Mouse (Mus musculus) limb, embryonic 10.5 days (tissue): ENCODE results near the gene Ldah. TPM values are rescaled to one million over a fixed set of nuclear protein-coding genes. Genes with fewer than 3 reads are reported as not detected.
"Not testable (repeated sequence)": the region's sequence is repeated elsewhere in the genome, so short reads cannot be mapped to it uniquely, and the experiment has no call there.

Source experiments
- DNase-seq: peaks from one replicate; pipeline ENCODE4 v3.0.0-alpha.2; 2017; ENCODE audit warnings: low spot score
- H3K27ac ChIP-seq: fragments of 300-500 bp; sonication (generic); 2 replicates; pipeline ENCODE4 v1.5.1; 2016; ENCODE audit warnings: mild to moderate bottlenecking
- H3K27me3 ChIP-seq: fragments of 300-500 bp; sonication (generic); 2 replicates; pipeline ENCODE4 v1.6.1; 2016; ENCODE audit warnings: low read depth, mild to moderate bottlenecking; ENCODE audit not compliant: poor library complexity, severe bottlenecking
- H3K36me3 ChIP-seq: fragments of 300-500 bp; sonication (generic); 2 replicates; pipeline ENCODE4 v1.6.1; 2016; ENCODE audit warnings: mild to moderate bottlenecking, moderate library complexity
- H3K4me1 ChIP-seq: fragments of 300-500 bp; sonication (generic); 2 replicates; pipeline ENCODE4 v1.6.1; 2016
- H3K4me3 ChIP-seq: fragments of 300-500 bp; sonication (generic); 2 replicates; pipeline ENCODE4 v1.5.1; 2016; ENCODE audit warnings: mild to moderate bottlenecking, moderate library complexity
- H3K9me3 ChIP-seq: fragments of 300-500 bp; sonication (generic); replicated peaks from 2 replicates; pipeline ENCODE4 v1.6.1; 2016; ENCODE audit warnings: mild to moderate bottlenecking
- WGBS: fragments of 180-500 bp; shearing (Covaris S2); methylation state at CpG from one replicate; pipeline ENCODE4 v1.1.7; 2016; 5-methylcytosine and 5-hydroxymethylcytosine counted together
- polyA plus RNA-seq: library from polyadenylated mRNA; unstranded; fragments of >200 nt; fragmentation: Nextera tagmentation; extraction: Ambion mirVana; gene quantifications from 2 replicates; pipeline ENCODE4 v1.2.1, GENCODE M21; 2016

Ldah gene
- polyA plus RNA-seq = 64.3 and 65.7 TPM in 2 replicates

DNA sequence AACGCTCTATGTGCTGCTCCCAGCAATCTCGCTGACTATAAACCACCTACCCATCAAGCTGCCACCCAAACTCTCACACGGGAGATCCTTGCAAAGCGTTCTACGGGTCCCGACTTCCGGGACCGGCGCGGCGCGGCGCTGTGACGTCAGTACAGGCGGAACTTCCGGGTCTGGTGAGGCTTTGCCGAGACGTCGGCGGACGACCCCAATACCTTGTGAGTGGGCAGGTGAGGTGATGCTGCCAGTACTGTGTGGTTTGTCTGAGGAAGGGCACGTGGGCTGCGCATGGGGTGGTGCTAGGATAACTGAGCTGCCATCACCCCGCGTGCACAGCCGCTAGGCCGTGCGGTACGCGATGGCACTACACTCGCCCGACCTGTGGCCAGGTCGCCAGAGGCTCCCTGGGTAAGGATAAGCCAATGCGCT, at the start of gene Ldah:
Gene Ldah (plus strand): TSS at position 130 of the 426 bp plus-strand sequence.
- H3K4me1 ChIP-seq = peaks cover 7% of the 10 kb centered on the region
- peak within 1 kb of the TSS; percentile 84 for H3K4me3 ChIP-seq
- H3K27ac ChIP-seq = peak within 1 kb of the TSS; percentile 88
- peak; percentile 96 for DNase-seq
- H3K27me3 ChIP-seq = no peaks in the 10 kb centered on the region
- under 1% methylated on average over 34 of the region's 34 CpGs for WGBS
- H3K36me3 ChIP-seq = peaks cover 6% of the 10 kb centered on the region; the same call in 1 of the 2 replicates
- no peaks in the 10 kb centered on the region for H3K9me3 ChIP-seq

DNA sequence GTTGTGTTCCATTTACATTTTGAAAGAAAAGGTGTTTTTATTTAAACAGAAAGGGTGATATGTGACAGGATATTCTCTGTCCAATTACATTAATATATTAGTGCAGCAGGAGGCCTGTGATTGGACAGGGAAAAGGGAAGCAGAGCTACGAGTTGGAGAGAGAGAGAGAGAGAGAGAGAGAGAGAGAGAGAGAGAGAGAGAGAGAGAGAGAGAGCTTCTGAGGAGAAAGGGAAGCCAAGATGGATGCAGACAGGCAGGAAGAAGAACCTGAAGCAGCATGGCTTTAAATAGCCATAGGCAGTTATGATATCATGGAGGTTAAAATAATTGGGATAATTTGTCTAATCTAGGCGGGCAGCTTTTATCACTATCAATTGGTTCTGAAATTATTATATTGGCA, 40.2 kb upstream of the Ldah start:
- DNase-seq = no peak
- H3K36me3 ChIP-seq = no peaks in the 10 kb centered on the region
- no peaks in the 10 kb centered on the region for H3K27me3 ChIP-seq
- H3K9me3 ChIP-seq = no peaks in the 10 kb centered on the region
- no peak overlapping the region for H3K4me3 ChIP-seq
- H3K27ac ChIP-seq = no peak overlapping the region
- H3K4me1 ChIP-seq = no peaks in the 10 kb centered on the region
- WGBS = 69% methylated on average over 2 of the region's 2 CpGs

DNA sequence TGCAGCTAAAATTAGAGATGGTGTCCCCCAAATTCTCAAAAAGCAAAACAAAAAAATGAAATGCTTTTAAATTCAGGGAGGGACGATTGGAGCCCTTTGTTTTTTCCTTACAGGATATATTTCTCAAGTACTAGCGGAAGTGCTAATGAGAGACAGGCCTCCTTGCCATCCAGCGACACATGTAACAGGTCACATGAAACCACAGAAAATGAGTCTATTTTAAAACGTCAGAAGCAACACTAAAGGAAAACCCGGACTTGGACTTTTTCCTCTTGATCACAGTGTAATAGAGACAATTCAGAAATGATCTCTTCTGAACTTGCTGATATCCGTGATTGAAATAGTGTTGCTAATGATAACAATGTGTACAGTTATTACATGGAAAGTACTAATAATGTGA, 27.0 kb upstream of the Ldah start:
- no peaks in the 10 kb centered on the region for H3K36me3 ChIP-seq
- H3K27me3 ChIP-seq = no peaks in the 10 kb centered on the region
- H3K4me3 ChIP-seq = no peak overlapping the region
- peaks cover 11% of the 10 kb centered on the region; the same call in 1 of the 2 replicates for H3K4me1 ChIP-seq
- 46% methylated on average over 6 of the region's 6 CpGs for WGBS
- H3K9me3 ChIP-seq = no peaks in the 10 kb centered on the region
- no peak for DNase-seq
- H3K27ac ChIP-seq = 0 out of 2 replicates have a peak overlapping the region, but pooled peaks have one; percentile 46

DNA sequence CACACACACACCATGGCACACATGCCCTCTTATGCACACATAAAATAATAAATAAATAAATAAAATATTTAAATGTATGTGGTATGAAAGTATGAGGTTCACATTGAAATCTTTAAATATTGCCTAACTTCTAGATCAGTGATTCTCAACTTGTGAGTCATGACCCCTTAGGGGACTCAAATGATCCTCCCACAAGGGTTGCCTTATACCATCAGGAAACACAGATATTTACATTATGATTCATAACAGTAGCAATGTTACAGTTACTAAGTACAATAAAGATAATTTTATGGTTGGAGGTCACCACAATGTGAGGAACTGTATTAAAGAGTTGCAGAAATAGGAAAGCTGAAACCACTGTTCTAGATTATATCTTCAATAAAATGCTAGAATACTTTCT, 26.2 kb upstream of the Ldah start:
- no peaks in the 10 kb centered on the region for H3K36me3 ChIP-seq
- no peak overlapping the region for H3K27ac ChIP-seq
- no peak for DNase-seq
- H3K9me3 ChIP-seq = no peaks in the 10 kb centered on the region
- H3K27me3 ChIP-seq = no peaks in the 10 kb centered on the region
- H3K4me1 ChIP-seq = peaks cover 11% of the 10 kb centered on the region; the same call in 1 of the 2 replicates
- no peak overlapping the region for H3K4me3 ChIP-seq

DNA sequence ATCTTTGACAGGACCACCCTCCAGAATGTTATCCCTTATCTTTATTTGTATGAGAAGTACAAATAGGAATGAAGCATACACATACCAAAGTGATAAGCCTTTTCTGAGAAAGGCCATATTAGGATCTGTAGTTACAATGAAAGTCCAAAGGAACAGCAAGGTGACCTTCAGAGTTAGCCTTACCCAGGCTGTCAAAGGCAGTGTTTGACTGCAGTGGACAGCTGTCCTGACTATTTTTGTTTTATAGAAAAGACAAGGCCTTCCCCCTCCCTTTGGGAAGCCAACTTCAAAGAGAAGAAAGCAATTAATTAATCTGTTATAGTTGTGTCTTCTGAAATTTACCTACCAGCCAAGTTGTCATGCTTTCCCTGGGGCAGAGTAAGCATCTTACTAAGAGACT, 23.4 kb upstream of the Ldah start:
- no peaks in the 10 kb centered on the region for H3K36me3 ChIP-seq
- H3K27ac ChIP-seq = no peak overlapping the region
- H3K4me3 ChIP-seq = no peak overlapping the region
- DNase-seq = no peak
- H3K4me1 ChIP-seq = peaks cover 11% of the 10 kb centered on the region; the same call in 1 of the 2 replicates
- no peaks in the 10 kb centered on the region for H3K9me3 ChIP-seq
- no peaks in the 10 kb centered on the region for H3K27me3 ChIP-seq

DNA sequence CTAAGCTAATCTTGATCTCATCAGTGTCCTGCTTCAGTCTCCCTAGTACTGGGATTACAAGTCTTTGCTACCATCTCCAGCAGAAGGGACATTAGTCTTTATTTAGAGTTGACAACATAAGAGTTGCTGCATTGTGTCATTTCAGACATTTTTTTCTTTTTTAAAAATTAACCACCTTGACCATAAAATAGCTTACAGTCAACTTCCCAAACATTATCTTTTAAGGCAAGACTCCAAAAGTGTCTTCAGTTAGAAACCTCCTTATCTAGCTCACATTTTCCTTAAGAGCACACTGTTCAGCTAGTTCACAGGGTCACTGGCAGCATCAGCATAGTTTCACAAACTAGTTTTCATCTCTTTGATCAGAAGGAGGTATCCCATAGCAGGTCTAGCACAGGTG, 19.7 kb upstream of the Ldah start:
- H3K36me3 ChIP-seq = no peaks in the 10 kb centered on the region
- no peak overlapping the region for H3K27ac ChIP-seq
- no peak for DNase-seq
- H3K27me3 ChIP-seq = no peaks in the 10 kb centered on the region
- H3K4me3 ChIP-seq = no peak overlapping the region
- H3K9me3 ChIP-seq = no peaks in the 10 kb centered on the region
- H3K4me1 ChIP-seq = no peaks in the 10 kb centered on the region

DNA sequence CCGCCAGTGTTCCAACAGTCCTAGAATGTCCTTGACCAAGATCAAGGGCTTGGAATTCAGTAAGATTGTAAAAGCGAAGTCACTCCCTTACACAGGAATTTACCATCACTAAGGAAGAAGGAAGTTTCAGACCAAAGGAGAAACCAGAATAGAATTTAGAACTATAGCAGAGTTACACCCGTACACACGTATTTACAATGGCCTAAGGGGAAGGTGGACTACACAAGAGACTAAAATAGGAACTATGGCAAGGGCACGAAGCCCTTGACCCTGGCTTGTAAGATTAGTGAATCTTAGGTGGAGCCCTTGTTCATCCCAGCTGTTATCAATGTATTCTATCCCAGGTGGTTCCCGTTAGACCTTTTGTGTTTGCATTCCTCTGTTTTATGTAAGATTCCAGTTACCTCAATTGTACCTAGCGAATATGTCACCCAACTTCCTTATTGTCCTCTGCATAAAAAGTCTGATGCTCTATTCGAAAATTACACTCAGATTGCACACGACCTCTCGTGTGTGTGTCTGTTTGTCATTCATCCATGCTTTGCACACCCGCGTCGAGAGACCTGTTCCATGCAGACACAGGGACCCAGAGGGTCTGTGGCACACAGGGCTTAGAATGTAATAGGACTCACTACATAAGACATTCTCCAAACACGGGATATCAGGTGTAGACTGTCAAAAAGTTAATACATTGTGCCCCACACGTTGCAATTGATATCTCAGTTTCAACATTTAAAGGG, 18.9 kb upstream of the Ldah start:
- H3K36me3 ChIP-seq, H3K4me1 ChIP-seq, H3K27me3 ChIP-seq, H3K4me3 ChIP-seq, H3K9me3 ChIP-seq, H3K27ac ChIP-seq, DNase-seq: not testable (repeated sequence)
- 90% methylated on average over 15 of the region's 15 CpGs for WGBS

DNA sequence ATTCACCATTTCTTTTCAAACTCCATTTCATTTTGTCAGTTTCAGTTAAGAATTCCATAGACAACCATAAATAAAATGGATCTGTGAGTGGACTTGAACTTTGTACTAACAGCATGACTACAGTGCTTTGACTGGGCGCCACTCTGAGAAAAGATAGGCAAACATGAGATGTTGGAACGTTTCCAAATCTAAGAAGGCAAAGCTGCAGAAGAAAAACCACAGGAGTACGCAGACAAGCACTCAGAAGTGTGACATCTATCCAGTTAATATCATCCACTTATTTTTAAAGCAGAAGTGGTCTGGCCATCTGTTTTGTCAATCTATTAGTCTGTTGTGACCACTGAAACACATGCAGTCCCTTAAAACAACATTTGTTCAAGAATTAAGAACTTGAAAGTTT, 18.2 kb upstream of the Ldah start:
- no peaks in the 10 kb centered on the region for H3K36me3 ChIP-seq
- no peaks in the 10 kb centered on the region for H3K9me3 ChIP-seq
- 84% methylated on average over 3 of the region's 3 CpGs for WGBS
- H3K27ac ChIP-seq = no peak overlapping the region
- H3K27me3 ChIP-seq = no peaks in the 10 kb centered on the region
- no peaks in the 10 kb centered on the region for H3K4me1 ChIP-seq
- DNase-seq = no peak
- no peak overlapping the region for H3K4me3 ChIP-seq

DNA sequence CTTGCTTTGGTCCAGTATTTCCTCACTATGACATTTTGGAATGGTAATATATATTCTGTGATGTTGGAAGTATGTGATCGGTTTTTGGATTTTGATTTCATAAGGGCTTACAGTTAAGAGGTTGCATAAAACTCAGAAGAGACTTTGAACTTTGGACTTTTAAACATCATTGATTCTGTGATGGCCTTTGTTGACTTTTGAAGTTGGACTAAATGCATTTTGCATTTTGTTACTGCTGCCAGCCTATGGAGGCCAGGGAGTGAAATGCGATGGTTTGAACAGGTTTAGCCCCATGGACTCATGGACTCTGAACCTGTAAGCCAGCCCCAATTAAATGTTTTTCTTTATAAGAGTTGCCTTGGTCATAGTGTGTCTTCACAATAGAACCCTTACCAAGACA, 2.2 kb upstream of the Ldah start:
- Histone ChIP-seq H3K4me3 (no peak overlapping the region), H3K36me3 (no peaks in the 10 kb centered on the region), H3K9me3 (no peaks in the 10 kb centered on the region), H3K27me3 (no peaks in the 10 kb centered on the region), H3K4me1 (peaks cover 7% of the 10 kb centered on the region), H3K27ac (no peak overlapping the region)
- 86% methylated on average over 2 of the region's 2 CpGs for WGBS
- no peak for DNase-seq

DNA sequence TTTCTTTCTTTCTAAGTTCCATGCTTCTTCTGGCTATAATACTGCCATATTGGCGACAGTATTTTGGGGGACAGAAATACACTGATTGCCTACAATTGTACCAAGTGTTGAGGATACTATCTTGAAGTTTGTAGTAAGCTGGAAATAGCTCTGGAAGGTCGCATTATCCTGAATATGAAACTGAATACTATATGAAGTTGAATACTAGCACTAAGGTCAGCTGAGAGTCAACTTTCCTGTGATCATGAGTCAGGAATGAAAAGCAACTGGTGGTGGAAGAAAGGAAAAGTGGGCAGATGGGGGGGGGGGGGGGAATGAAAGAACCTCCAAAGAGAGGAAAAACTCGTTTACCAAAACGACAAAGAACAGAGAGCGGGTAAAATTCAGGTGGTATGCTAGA, 329 bp upstream of the Ldah start:
- Histone ChIP-seq H3K4me3 (peak overlapping the region; percentile 84), H3K27me3 (no peaks in the 10 kb centered on the region), H3K9me3 (no peaks in the 10 kb centered on the region), H3K36me3 (0 out of 2 replicates have a peak, but pooled peaks cover 4% of the 10 kb centered on the region), H3K27ac (peak overlapping the region; percentile 88), H3K4me1 (peaks cover 7% of the 10 kb centered on the region)
- WGBS = 21% methylated on average over 5 of the region's 5 CpGs
- no peak for DNase-seq

DNA sequence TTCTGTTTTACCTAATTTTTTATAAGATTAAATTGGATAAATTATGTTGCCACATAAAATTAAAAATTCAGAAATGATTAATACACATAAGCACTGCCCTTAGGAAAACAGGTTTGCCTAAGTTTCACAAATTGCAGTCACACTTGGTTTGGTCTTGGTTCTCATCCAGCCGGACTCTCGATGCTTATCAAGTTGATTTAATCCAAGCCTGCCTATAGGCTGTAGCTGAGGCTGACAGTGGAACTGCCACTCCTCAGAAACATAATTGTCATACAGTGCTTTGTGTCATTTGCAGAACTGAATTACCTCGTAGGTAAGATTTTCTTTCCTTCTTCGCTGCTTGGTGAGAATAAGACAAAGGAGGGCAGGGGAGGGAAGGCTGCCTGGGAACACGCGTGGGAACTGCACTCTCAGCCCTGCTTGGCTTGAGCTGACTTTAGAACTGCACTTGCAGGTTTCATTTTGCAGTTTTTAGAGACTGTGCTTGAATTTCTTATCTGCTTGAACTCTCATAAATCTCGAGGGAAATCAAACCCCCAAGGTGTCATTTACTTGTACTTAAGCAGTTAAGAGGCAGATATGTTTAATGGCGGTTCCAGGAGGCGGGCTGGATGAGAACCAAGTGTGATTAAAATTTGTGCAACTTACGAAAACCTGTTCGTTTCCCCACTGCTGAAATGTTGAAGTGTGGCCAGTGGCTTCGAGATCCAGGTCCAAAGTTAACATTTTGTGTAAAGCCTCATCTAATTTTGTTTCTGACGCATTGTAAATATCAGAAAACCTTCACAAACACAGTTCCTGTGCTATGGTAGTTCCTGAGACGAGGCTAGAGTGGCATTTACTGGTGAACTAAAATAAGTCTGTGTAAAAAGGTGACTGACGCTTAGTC, 8.7 kb downstream of the Ldah start:
- WGBS = 90% methylated on average over 15 of the region's 15 CpGs
- Histone ChIP-seq H3K9me3 (no peaks in the 10 kb centered on the region), H3K4me1 (no peaks in the 10 kb centered on the region), H3K27ac (no peak overlapping the region), H3K36me3 (peaks cover 10% of the 10 kb centered on the region; the same call in 1 of the 2 replicates), H3K4me3 (no peak overlapping the region), H3K27me3 (no peaks in the 10 kb centered on the region)
- no peak for DNase-seq

DNA sequence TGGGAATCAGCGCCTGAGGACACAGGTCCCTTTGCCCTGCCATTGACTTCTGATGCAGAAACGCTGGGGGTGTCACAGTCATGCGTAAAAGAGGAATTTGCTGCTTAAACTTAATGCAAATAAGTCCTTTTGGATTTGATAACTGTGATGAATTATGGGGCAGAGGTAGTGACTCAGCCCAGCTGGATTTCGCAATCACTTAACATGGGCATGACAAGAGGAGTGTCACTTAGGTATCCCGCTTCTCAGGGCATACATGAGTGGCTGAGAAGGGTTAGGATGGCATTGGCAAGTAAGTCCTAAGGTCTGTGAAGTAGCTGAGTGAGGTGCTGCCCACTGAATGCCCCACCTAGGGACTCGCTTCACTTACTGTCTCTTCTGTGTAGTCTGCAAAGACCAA, 15.1 kb downstream of the Ldah start:
- Histone ChIP-seq H3K27me3 (no peaks in the 10 kb centered on the region), H3K27ac (no peak overlapping the region), H3K36me3 (peaks cover 31% of the 10 kb centered on the region), H3K9me3 (no peaks in the 10 kb centered on the region), H3K4me3 (no peak overlapping the region), H3K4me1 (no peaks in the 10 kb centered on the region)
- DNase-seq = no peak
- 91% methylated on average over 6 of the region's 6 CpGs for WGBS

DNA sequence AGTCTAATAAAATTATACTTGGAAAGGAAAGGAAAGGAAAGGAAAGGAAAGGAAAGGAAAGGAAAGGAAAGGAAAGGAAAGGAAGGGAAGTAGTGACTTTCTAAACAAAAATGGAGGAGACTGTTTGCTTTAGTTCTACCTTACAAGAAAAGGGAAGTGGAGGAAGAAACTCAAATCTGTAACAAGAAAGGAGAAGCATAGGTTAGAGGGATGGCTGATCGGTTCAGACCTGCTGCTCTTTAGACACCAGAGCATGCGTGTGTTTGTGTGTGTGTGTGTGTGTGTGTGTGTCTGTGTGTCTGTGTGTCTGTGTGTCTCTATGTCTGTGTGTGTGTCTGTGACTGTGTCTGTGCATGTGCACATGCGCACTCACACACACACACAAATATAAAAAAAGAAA, 23.2 kb downstream of the Ldah start:
- H3K9me3 ChIP-seq = no peaks in the 10 kb centered on the region
- WGBS = 92% methylated on average over 3 of the region's 3 CpGs
- H3K36me3 ChIP-seq = peaks cover 24% of the 10 kb centered on the region
- H3K27ac ChIP-seq = no peak overlapping the region
- DNase-seq = no peak
- H3K27me3 ChIP-seq = no peaks in the 10 kb centered on the region
- no peaks in the 10 kb centered on the region for H3K4me1 ChIP-seq
- no peak overlapping the region for H3K4me3 ChIP-seq
